ENCODE assay signal across 12 mouse cellular contexts in the genomic region with DNA sequence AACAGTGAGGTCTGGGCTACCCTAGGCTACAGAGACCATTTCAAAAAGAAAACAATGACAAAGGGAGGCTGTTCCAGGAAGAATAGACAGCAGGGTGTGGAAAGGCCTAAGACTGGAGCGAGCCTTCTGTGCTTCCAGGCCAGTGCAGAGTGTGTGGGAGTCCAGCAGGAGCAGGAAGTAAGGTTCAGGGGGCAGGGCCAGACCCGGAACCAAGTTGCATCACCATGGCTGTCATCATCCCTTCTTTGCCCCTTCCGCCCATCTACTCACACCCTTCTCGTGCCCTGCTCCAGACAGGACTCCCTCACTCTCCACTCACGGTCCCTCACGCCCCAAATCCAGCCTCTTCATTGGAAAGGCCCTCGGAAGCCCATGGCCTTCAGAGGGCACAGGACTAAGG. TPM values are rescaled to one million over a fixed set of nuclear protein-coding genes. Genes with fewer than 3 reads are reported as not detected.
A peak's percentile ranks its signal among the peaks of the same experiment; 100 is the strongest.
DNase-seq lines count a peak whose midpoint lies in the region; ATAC-seq and TF ChIP-seq lines count a peak whose summit lies in the region.
"Had no signal": no experiment of that assay in that cellular context is flagged by ENCODE, and none has a peak within 500 bp of the region (broad histone marks: within the 10 kb centered on the region; RNA-seq: fewer than 3 reads in every experiment).

No protein-coding gene starts in this region.

- H3K27ac ChIP-seq in midbrain, embryonic 12.5 days (replicated peaks) = 0 out of 2 replicates have a peak overlapping the region, but pooled peaks have one; percentile 4
- H3K27ac ChIP-seq in midbrain, postnatal 0 days (ENCODE audit: low read depth, low read length) = no peak overlapping the region

- no peak overlapping the region for H3ac ChIP-seq in myocyte (ENCODE audit: control insufficient read depth, insufficient read length)

- TF ChIP-seq POLR2A in myocyte (IDR thresholded peaks at IDR 0.05; ENCODE audit: insufficient read length, low read depth) = peak; percentile 56

- peaks cover 81% of the 10 kb centered on the region for H3K4me1 ChIP-seq in erythroblast, embryonic 14.5 days (ENCODE audit: control insufficient read depth)
- H3K4me1 ChIP-seq in midbrain, embryonic 12.5 days = peaks cover 53% of the 10 kb centered on the region
- H3K4me1 ChIP-seq in midbrain, postnatal 0 days (ENCODE audit: insufficient read depth, low read length) = peaks cover 15% of the 10 kb centered on the region; the same call in 1 of the 2 replicates

- no peak for ATAC-seq in erythroblast, adult 5-6 weeks (replicated peaks; ENCODE audit: low FRiP score, poor library complexity, severe bottlenecking)
- ATAC-seq in midbrain, embryonic 12.5 days (ENCODE audit: low FRiP score, low read depth) = no peak
- no peak for ATAC-seq in midbrain, postnatal 0 days (ENCODE audit: low FRiP score)
- no peak for ATAC-seq in activated CD4-positive, CD25-positive, alpha-beta regulatory T cell, adult 4 months

- H3K4me3 ChIP-seq in erythroblast, embryonic 14.5 days (replicated peaks) = peak overlapping the region; percentile 9
- no peak overlapping the region for H3K4me3 ChIP-seq in midbrain, embryonic 12.5 days
- no peak overlapping the region for H3K4me3 ChIP-seq in midbrain, postnatal 0 days (ENCODE audit: low read depth, low read length)
- peak overlapping the region; percentile 11 for H3K4me3 ChIP-seq in myocyte

- no peak overlapping the region for H3K9ac ChIP-seq in midbrain, embryonic 12.5 days (replicated peaks)
- H3K9ac ChIP-seq in midbrain, postnatal 0 days (replicated peaks; ENCODE audit: low read length, poor library complexity, severe bottlenecking) = no peak overlapping the region

- H3K4me2 ChIP-seq in midbrain, embryonic 12.5 days (replicated peaks) = peak overlapping the region; percentile 23; the same call in 1 of the 2 replicates
- no peak overlapping the region for H3K4me2 ChIP-seq in midbrain, postnatal 0 days (ENCODE audit: low read depth, low read length, poor library complexity, severe bottlenecking)
- peak overlapping the region; percentile 95 for H3K4me2 ChIP-seq in myocyte (ENCODE audit: low read depth)

- H3K27me3 ChIP-seq in erythroblast, embryonic 14.5 days (ENCODE audit: control insufficient read depth) = no peaks in the 10 kb centered on the region
- H3K27me3 ChIP-seq in midbrain, embryonic 12.5 days = no peaks in the 10 kb centered on the region
- H3K27me3 ChIP-seq in midbrain, postnatal 0 days (ENCODE audit: insufficient read depth, low read length) = no peaks in the 10 kb centered on the region
- H3K27me3 ChIP-seq in myocyte (ENCODE audit: control insufficient read depth, insufficient read depth, insufficient read length) = no peaks in the 10 kb centered on the region

- TF ChIP-seq CTCF in midbrain, postnatal 0 days (IDR thresholded peaks at IDR 0.05) = no peak

- DNase-seq in midbrain, postnatal 0 days (ENCODE audit: low spot score) = no peak
- peak; percentile 24 to 56 for DNase-seq in kidney, postnatal 4 days
- DNase-seq in frontal cortex, postnatal 25 days (ENCODE audit: low spot score in 2 of 2) = no peak
- DNase-seq: B cell, adult 2 months; right cerebral cortex, postnatal 25 days had no signal

- H3K9me3 ChIP-seq in erythroblast, embryonic 14.5 days (ENCODE audit: control insufficient read depth, low read length) = no peaks in the 10 kb centered on the region
- H3K9me3 ChIP-seq in midbrain, embryonic 12.5 days = no peaks in the 10 kb centered on the region
- no peaks in the 10 kb centered on the region for H3K9me3 ChIP-seq in midbrain, postnatal 0 days (ENCODE audit: low read length)

- H3K36me3 ChIP-seq in erythroblast, embryonic 14.5 days (ENCODE audit: control insufficient read depth) = peaks cover 88% of the 10 kb centered on the region
- peaks cover 33% of the 10 kb centered on the region for H3K36me3 ChIP-seq in midbrain, embryonic 12.5 days
- H3K36me3 ChIP-seq in midbrain, postnatal 0 days (ENCODE audit: insufficient read depth, low read length) = 0 out of 2 replicates have a peak, but pooled peaks cover 10% of the 10 kb centered on the region
- no peaks in the 10 kb centered on the region for H3K36me3 ChIP-seq in myocyte (ENCODE audit: control insufficient read depth, insufficient read depth)

- 85% methylated on average over 7 of the region's 7 CpGs for WGBS in midbrain, embryonic 12.5 days
- 88% methylated on average over 7 of the region's 7 CpGs for WGBS in midbrain, postnatal 0 days

- peaks cover 78% of the 10 kb centered on the region for H3K79me2 ChIP-seq in myocyte (ENCODE audit: control insufficient read depth, insufficient read depth)

TF ChIP-seq in myocyte, 11 proteins besides CTCF, POLR2A, EP300 and RAD21:
- peak; percentile 88 for TF ChIP-seq POLR2AphosphoS2 (IDR thresholded peaks at IDR 0.05; ENCODE audit: insufficient read length, low read depth)
- TF ChIP-seq MYOG (IDR thresholded peaks at IDR 0.05; ENCODE audit: control insufficient read depth in 1 of 3, insufficient read depth in 1 of 3, insufficient read length in 2 of 3, low read depth in 2 of 3) = no peak
- no peak for TF ChIP-seq MYOD1 (IDR thresholded peaks at IDR 0.05; ENCODE audit: control insufficient read depth in 1 of 3, insufficient read length in 2 of 3, low read depth in 2 of 3)
- no peak for TF ChIP-seq E2F4 (IDR thresholded peaks at IDR 0.05; ENCODE audit: insufficient read depth)
- TF ChIP-seq USF1 (IDR thresholded peaks at IDR 0.05; ENCODE audit: low read depth) = no peak
- no peak for TF ChIP-seq TCF3 (IDR thresholded peaks at IDR 0.05; ENCODE audit: insufficient read length, low read depth)
- TF ChIP-seq TCF12 (IDR thresholded peaks at IDR 0.05; ENCODE audit: insufficient read depth, poor library complexity, severe bottlenecking) = no peak
- peak; percentile 83 for TF ChIP-seq CEBPB (IDR thresholded peaks at IDR 0.05; ENCODE audit: insufficient read depth, poor library complexity, severe bottlenecking)
- TF ChIP-seq SRF (IDR thresholded peaks at IDR 0.05; ENCODE audit: control insufficient read depth, insufficient read length, low read depth) = no peak
- no peak for TF ChIP-seq REST (IDR thresholded peaks at IDR 0.05; ENCODE audit: insufficient read depth, insufficient read length)
- no peak for TF ChIP-seq MAX (IDR thresholded peaks at IDR 0.05; ENCODE audit: low read depth)
TF ChIP-seq in myocyte: peak in this region for 2.

RNA-seq across cellular contexts. Expression of a gene that starts 4.7 kb away (rescaled TPM):
- 30.7 and 31.2 TPM in 2 replicates for polyA plus RNA-seq in erythroblast, embryonic 14.5 days (2012)
- 106 and 129 TPM in 2 replicates for total RNA-seq in erythroblast, adult 5-6 weeks (2015; ENCODE audit: low replicate concordance)
- total RNA-seq in erythroblast, adult 5-6 weeks (2017; ENCODE audit: low replicate concordance) = 184 and 218 TPM in 2 replicates
- 255 and 264 TPM in 2 replicates for polyA plus RNA-seq in midbrain, embryonic 12.5 days (2016; fragmentation: Nextera tagmentation; extraction: Ambion mirVana)
- 117 and 124 TPM in 2 replicates for total RNA-seq in midbrain, postnatal 0 days (2014; rRNA removed)
- polyA plus RNA-seq in midbrain, postnatal 0 days (2015; fragmentation: Nextera tagmentation; extraction: Ambion mirVana) = 98.5 and 100 TPM in 2 replicates
- 110 TPM for polyA plus RNA-seq in myocyte (2012; fragmentation: generic; extraction: Trizol)
- polyA plus RNA-seq in activated CD4-positive, CD25-positive, alpha-beta regulatory T cell, adult 4 months (2017; shearing (Covaris generic)) = 10 to 100 TPM; 25.6 to 32.1 TPM

RNA-seq across cellular contexts. Expression of a gene that starts 13.3 kb away (rescaled TPM):
- not detected in 2 replicates for polyA plus RNA-seq in erythroblast, embryonic 14.5 days (2012)
- not detected in 2 replicates for total RNA-seq in erythroblast, adult 5-6 weeks (2015; ENCODE audit: low replicate concordance)
- not detected in 2 replicates for total RNA-seq in erythroblast, adult 5-6 weeks (2017; ENCODE audit: low replicate concordance)
- not detected in 2 replicates for polyA plus RNA-seq in midbrain, embryonic 12.5 days (2016; fragmentation: Nextera tagmentation; extraction: Ambion mirVana)
- total RNA-seq in midbrain, postnatal 0 days (2014; rRNA removed) = not detected in 2 replicates
- polyA plus RNA-seq in midbrain, postnatal 0 days (2015; fragmentation: Nextera tagmentation; extraction: Ambion mirVana) = not detected in 2 replicates
- 0.16 TPM for polyA plus RNA-seq in myocyte (2012; fragmentation: generic; extraction: Trizol)
- polyA plus RNA-seq in activated CD4-positive, CD25-positive, alpha-beta regulatory T cell, adult 4 months (2017; shearing (Covaris generic)) = not detected
- total RNA-seq: adrenal gland, adult 8-10 months had no signal
- polyA plus RNA-seq: limb, embryonic 11.5 days had no signal

RNA-seq across cellular contexts. Expression of a gene that starts 29.7 kb away (rescaled TPM):
- polyA plus RNA-seq in erythroblast, embryonic 14.5 days (2012) = 0.31 and 0.35 TPM in 2 replicates
- 4.2 and 6.7 TPM in 2 replicates for total RNA-seq in erythroblast, adult 5-6 weeks (2015; ENCODE audit: low replicate concordance)
- total RNA-seq in erythroblast, adult 5-6 weeks (2017; ENCODE audit: low replicate concordance) = 1.8 and 5.6 TPM in 2 replicates
- polyA plus RNA-seq in midbrain, embryonic 12.5 days (2016; fragmentation: Nextera tagmentation; extraction: Ambion mirVana) = 23.2 and 26.0 TPM in 2 replicates
- total RNA-seq in midbrain, postnatal 0 days (2014; rRNA removed) = 18.6 and 22.1 TPM in 2 replicates
- polyA plus RNA-seq in midbrain, postnatal 0 days (2015; fragmentation: Nextera tagmentation; extraction: Ambion mirVana) = 16.1 and 17.6 TPM in 2 replicates
- polyA plus RNA-seq in myocyte (2012; fragmentation: generic; extraction: Trizol) = 7.4 TPM
- polyA plus RNA-seq in activated CD4-positive, CD25-positive, alpha-beta regulatory T cell, adult 4 months (2017; shearing (Covaris generic)) = 10 to 100 TPM; 12.0 to 12.2 TPM

RNA-seq across cellular contexts. Expression of a gene that starts 29.8 kb away (rescaled TPM):
- polyA plus RNA-seq in erythroblast, embryonic 14.5 days (2012) = 1.6 and 2.7 TPM in 2 replicates
- total RNA-seq in erythroblast, adult 5-6 weeks (2015; ENCODE audit: low replicate concordance) = 27.2 and 40.7 TPM in 2 replicates
- 52.6 and 60.8 TPM in 2 replicates for total RNA-seq in erythroblast, adult 5-6 weeks (2017; ENCODE audit: low replicate concordance)
- polyA plus RNA-seq in midbrain, embryonic 12.5 days (2016; fragmentation: Nextera tagmentation; extraction: Ambion mirVana) = 48.6 and 52.1 TPM in 2 replicates
- 27.8 and 39.6 TPM in 2 replicates for total RNA-seq in midbrain, postnatal 0 days (2014; rRNA removed)
- 24.6 and 24.8 TPM in 2 replicates for polyA plus RNA-seq in midbrain, postnatal 0 days (2015; fragmentation: Nextera tagmentation; extraction: Ambion mirVana)
- 31.7 TPM for polyA plus RNA-seq in myocyte (2012; fragmentation: generic; extraction: Trizol)
- 100 to 1,000 TPM in 1 of 2 experiments, 10 to 100 TPM in 1; 95.0 to 108 TPM for polyA plus RNA-seq in activated CD4-positive, CD25-positive, alpha-beta regulatory T cell, adult 4 months (2017; shearing (Covaris generic))

Comparison
In these comparisons a context has a peak if more than half of its experiments do, and no peak if none do; other contexts are left out.
1. H3K4me3 ChIP-seq: peak in erythroblast, embryonic 14.5 days (single experiment) and myocyte (single experiment); none in midbrain, embryonic 12.5 days (single experiment) and midbrain, postnatal 0 days (single experiment).
2. DNase-seq: peak in kidney, postnatal 4 days (2 of 2); none in midbrain, postnatal 0 days (single experiment) and frontal cortex, postnatal 25 days (0 of 2).